Mouse (Mus musculus) stomach, postnatal 0 days (tissue): ENCODE results near the gene Spint2.

ENCODE experiments used
- CTCF ChIP-seq: IDR thresholded peaks from 2 replicates; pipeline ENCODE4 v1.5.1; 2016; ENCODE audit warnings: antibody characterized with exemption, low read depth, mild to moderate bottlenecking, moderate library complexity
- EP300 ChIP-seq: optimal IDR thresholded peaks from 2 replicates; pipeline ENCODE3; 2016; ENCODE audit warnings: antibody characterized with exemption

GRCm38 (mm10) chr7:29328984-29329383, 47.3 kb upstream of the Spint2 start:
- TF ChIP-seq CTCF, result no peak
- TF ChIP-seq EP300, result no peak
